ENCODE assay signal across 24 mouse cellular contexts in the genomic region with DNA sequence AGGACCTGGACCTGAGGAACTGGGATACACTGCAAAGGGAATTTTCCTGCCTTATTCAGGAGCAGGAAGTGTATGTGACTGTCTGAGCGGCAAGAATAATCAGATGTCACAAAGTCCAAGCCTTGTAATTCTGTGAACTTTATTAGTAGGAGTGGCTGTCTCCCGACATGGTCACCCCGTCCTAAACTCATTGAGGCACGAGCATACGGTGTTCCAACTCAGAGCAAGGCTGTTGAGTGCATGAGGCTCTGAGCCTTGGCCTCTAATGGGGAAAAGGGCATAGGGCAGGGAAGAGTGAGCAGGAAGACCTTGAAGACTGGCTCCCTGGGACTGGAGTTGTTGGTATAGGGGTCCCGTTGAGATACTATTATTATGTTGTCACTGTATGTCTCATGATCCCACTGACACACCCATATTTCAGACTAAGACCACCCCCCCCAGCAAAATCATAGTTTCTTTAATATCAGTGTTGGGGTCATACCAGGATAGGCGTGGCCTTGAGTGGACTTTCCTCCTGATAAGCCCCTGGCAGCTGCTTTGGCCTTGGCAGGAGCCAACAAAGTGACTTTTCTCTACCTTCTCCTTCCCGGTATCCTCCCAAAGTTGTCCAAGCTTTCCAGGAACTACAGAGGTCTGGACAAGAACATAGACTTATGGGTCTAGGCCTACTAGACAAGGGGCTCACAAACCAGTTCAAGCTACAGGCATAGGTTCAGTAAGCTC. TPM values are rescaled to one million over a fixed set of nuclear protein-coding genes. Genes with fewer than 3 reads are reported as not detected.
A peak's percentile ranks its signal among the peaks of the same experiment; 100 is the strongest.
DNase-seq lines count a peak whose midpoint lies in the region; ATAC-seq and TF ChIP-seq lines count a peak whose summit lies in the region.
"Had no signal": no experiment of that assay in that cellular context is flagged by ENCODE, and none has a peak within 500 bp of the region (broad histone marks: within the 10 kb centered on the region; RNA-seq: fewer than 3 reads in every experiment).

No protein-coding gene starts in this region.

- H3K27me3 ChIP-seq in intestine, postnatal 0 days (replicated peaks; ENCODE audit: control insufficient read depth, insufficient read depth, low read length) = no peaks in the 10 kb centered on the region
- H3K27me3 ChIP-seq in stomach, embryonic 15.5 days (replicated peaks) = no peaks in the 10 kb centered on the region
- no peaks in the 10 kb centered on the region for H3K27me3 ChIP-seq in midbrain, postnatal 0 days (ENCODE audit: insufficient read depth, low read length)
- H3K27me3 ChIP-seq: forebrain, embryonic 13.5 days; heart, embryonic 13.5 days; hindbrain, embryonic 13.5 days; Patski had no signal

- 46% methylated on average over 8 of the region's 8 CpGs for WGBS in intestine, postnatal 0 days
- WGBS in stomach, embryonic 15.5 days = 84% methylated on average over 8 of the region's 8 CpGs
- WGBS in midbrain, postnatal 0 days = 83% methylated on average over 8 of the region's 8 CpGs

- peak; percentile 11 for DNase-seq in heart, postnatal 4 days
- no peak for DNase-seq in heart, postnatal 14 days
- no peak for DNase-seq in midbrain, postnatal 0 days (ENCODE audit: low spot score)
- DNase-seq in right cerebral cortex, postnatal 10 days (ENCODE audit: low spot score in 2 of 2) = no peak
- DNase-seq in right cerebral cortex, adult 18-20 months = no peak
- DNase-seq: adrenal gland, postnatal 10 days; adrenal gland, postnatal 36 days; B cell, adult 2 months; gastrocnemius, postnatal 14 days; heart, adult 18-20 months had no signal

- H3K4me3 ChIP-seq in intestine, postnatal 0 days (ENCODE audit: low read depth, low read length) = no peak overlapping the region
- no peak overlapping the region for H3K4me3 ChIP-seq in stomach, embryonic 15.5 days (replicated peaks)
- no peak overlapping the region for H3K4me3 ChIP-seq in midbrain, postnatal 0 days (ENCODE audit: low read depth, low read length)
- H3K4me3 ChIP-seq: forebrain, embryonic 10.5 days; forebrain, embryonic 13.5 days; heart, embryonic 13.5 days; hindbrain, embryonic 10.5 days; hindbrain, embryonic 13.5 days had no signal

- no peak overlapping the region for H3K4me2 ChIP-seq in intestine, postnatal 0 days (replicated peaks; ENCODE audit: low read depth)
- no peak overlapping the region for H3K4me2 ChIP-seq in stomach, embryonic 15.5 days
- H3K4me2 ChIP-seq in midbrain, postnatal 0 days (ENCODE audit: low read depth, low read length, poor library complexity, severe bottlenecking) = no peak overlapping the region
- H3K4me2 ChIP-seq: forebrain, embryonic 13.5 days; heart, embryonic 13.5 days; hindbrain, embryonic 13.5 days had no signal

- H3K4me1 ChIP-seq in intestine, postnatal 0 days (replicated peaks; ENCODE audit: control insufficient read depth, insufficient read depth, low read length) = peaks cover 16% of the 10 kb centered on the region
- no peaks in the 10 kb centered on the region for H3K4me1 ChIP-seq in stomach, embryonic 15.5 days
- H3K4me1 ChIP-seq in midbrain, postnatal 0 days (ENCODE audit: insufficient read depth, low read length) = no peaks in the 10 kb centered on the region
- H3K4me1 ChIP-seq: forebrain, embryonic 10.5 days; forebrain, embryonic 13.5 days; hindbrain, embryonic 10.5 days; hindbrain, embryonic 13.5 days had no signal

- no peaks in the 10 kb centered on the region for H3K36me3 ChIP-seq in intestine, postnatal 0 days (ENCODE audit: control insufficient read depth, insufficient read depth)
- H3K36me3 ChIP-seq in stomach, embryonic 15.5 days = no peaks in the 10 kb centered on the region
- H3K36me3 ChIP-seq in midbrain, postnatal 0 days (ENCODE audit: insufficient read depth, low read length) = no peaks in the 10 kb centered on the region
- H3K36me3 ChIP-seq: forebrain, embryonic 10.5 days; G1E; heart, embryonic 13.5 days; hindbrain, embryonic 10.5 days; hindbrain, embryonic 13.5 days had no signal

- ATAC-seq in intestine, postnatal 0 days = peak; percentile 87
- peak; percentile 64; the same call in 1 of the 2 replicates for ATAC-seq in stomach, embryonic 15.5 days (ENCODE audit: insufficient read depth, low FRiP score, low read depth)
- ATAC-seq in midbrain, postnatal 0 days (ENCODE audit: low FRiP score) = no peak
- ATAC-seq: forebrain, embryonic 13.5 days; forebrain, embryonic 16.5 days; hindbrain, embryonic 16.5 days; Patski had no signal

- peak overlapping the region; percentile 92 for H3K27ac ChIP-seq in intestine, postnatal 0 days (ENCODE audit: low read depth, low read length)
- H3K27ac ChIP-seq in stomach, embryonic 15.5 days = no peak overlapping the region
- H3K27ac ChIP-seq in midbrain, postnatal 0 days (ENCODE audit: low read depth, low read length) = no peak overlapping the region
- H3K27ac ChIP-seq: forebrain, embryonic 10.5 days; forebrain, embryonic 13.5 days; heart, embryonic 13.5 days; hindbrain, embryonic 10.5 days; hindbrain, embryonic 13.5 days had no signal

- TF ChIP-seq CTCF in intestine, postnatal 0 days (IDR thresholded peaks at IDR 0.05; ENCODE audit: low read depth) = no peak
- no peak for TF ChIP-seq CTCF in midbrain, postnatal 0 days (IDR thresholded peaks at IDR 0.05)

- H3K9ac ChIP-seq in intestine, postnatal 0 days (ENCODE audit: low read depth, low read length) = no peak overlapping the region
- H3K9ac ChIP-seq in stomach, embryonic 15.5 days = no peak overlapping the region
- H3K9ac ChIP-seq in midbrain, postnatal 0 days (replicated peaks; ENCODE audit: low read length, poor library complexity, severe bottlenecking) = no peak overlapping the region
- H3K9ac ChIP-seq: forebrain, embryonic 13.5 days; heart, embryonic 13.5 days; hindbrain, embryonic 13.5 days had no signal

- no peaks in the 10 kb centered on the region for H3K9me3 ChIP-seq in intestine, postnatal 0 days (ENCODE audit: control insufficient read depth)
- no peaks in the 10 kb centered on the region for H3K9me3 ChIP-seq in stomach, embryonic 15.5 days
- no peaks in the 10 kb centered on the region for H3K9me3 ChIP-seq in midbrain, postnatal 0 days (ENCODE audit: low read length)
- H3K9me3 ChIP-seq: forebrain, embryonic 10.5 days; forebrain, embryonic 13.5 days; G1E; heart, embryonic 13.5 days; hindbrain, embryonic 10.5 days; hindbrain, embryonic 13.5 days had no signal

- intact Hi-C loops in heart, postnatal 14 days (cut with DNase I) = no loop called here

RNA-seq across cellular contexts. Expression of a gene that starts 19.0 kb away (rescaled TPM):
- total RNA-seq in heart, postnatal 4 days (2021) = 1 to 10 TPM; 1.4 to 1.5 TPM
- total RNA-seq in heart, postnatal 14 days (2021) = under 1 TPM; 0.38 to 0.44 TPM
- 21.9 and 25.3 TPM in 2 replicates for polyA plus RNA-seq in intestine, postnatal 0 days (2015; fragmentation: Nextera tagmentation; extraction: Ambion mirVana)
- polyA plus RNA-seq in stomach, embryonic 15.5 days (2015; fragmentation: Nextera tagmentation; extraction: Ambion mirVana) = 0.55 and 1.1 TPM in 2 replicates
- total RNA-seq in midbrain, postnatal 0 days (2014; rRNA removed) = 0.49 and 1.4 TPM in 2 replicates
- polyA plus RNA-seq in midbrain, postnatal 0 days (2015; fragmentation: Nextera tagmentation; extraction: Ambion mirVana) = 1.0 and 1.1 TPM in 2 replicates
- total RNA-seq: CH12.LX had no signal
- polyA plus RNA-seq: embryonic facial prominence, embryonic 11.5 days; embryonic facial prominence, embryonic 14.5 days; forebrain, embryonic 10.5 days; G1E; heart, embryonic 13.5 days; hindbrain, embryonic 10.5 days; Patski had no signal

RNA-seq across cellular contexts. Expression of a gene that starts 40.2 kb away (rescaled TPM):
- total RNA-seq in heart, postnatal 4 days (2021) = 1 to 10 TPM; 7.2 to 9.0 TPM
- 1 to 10 TPM; 1.6 to 2.2 TPM for total RNA-seq in heart, postnatal 14 days (2021)
- 4.1 and 6.5 TPM in 2 replicates for polyA plus RNA-seq in intestine, postnatal 0 days (2015; fragmentation: Nextera tagmentation; extraction: Ambion mirVana)
- polyA plus RNA-seq in stomach, embryonic 15.5 days (2015; fragmentation: Nextera tagmentation; extraction: Ambion mirVana) = 11.1 and 11.2 TPM in 2 replicates
- 3.2 and 8.1 TPM in 2 replicates for total RNA-seq in midbrain, postnatal 0 days (2014; rRNA removed)
- polyA plus RNA-seq in midbrain, postnatal 0 days (2015; fragmentation: Nextera tagmentation; extraction: Ambion mirVana) = 5.1 and 6.1 TPM in 2 replicates
